Mouse (Mus musculus) stomach, postnatal 0 days (tissue): Measurements from ENCODE around the gene Mgarp. TPM values are rescaled to one million over a fixed set of nuclear protein-coding genes. Genes with fewer than 3 reads are reported as not detected.
"Not testable (repeated sequence)": the region's sequence is repeated elsewhere in the genome, so short reads cannot be mapped to it uniquely, and the experiment has no call there.

ENCODE experiments used
- ATAC-seq: fragments of 200-750 bp; cut with Nextera tagmentation; 2 replicates; pipeline ENCODE4 v1.8.0; 2017; ENCODE audit not compliant: low FRiP score, low TSS enrichment
- DNase-seq: peaks from one replicate; pipeline ENCODE4 v3.0.0-alpha.2; 2016; ENCODE audit warnings: low spot score
- H3K27ac ChIP-seq: fragments of 300-500 bp; sonication (generic); replicated peaks from 2 replicates; pipeline ENCODE4 v1.5.1; 2014; ENCODE audit warnings: mild to moderate bottlenecking, control low read depth
- H3K27me3 ChIP-seq: fragments of 300-500 bp; sonication (generic); 2 replicates; pipeline ENCODE4 v1.6.1; 2014; ENCODE audit warnings: low read length; ENCODE audit not compliant: control insufficient read depth, insufficient read depth
- H3K36me3 ChIP-seq: fragments of 300-500 bp; sonication (generic); 2 replicates; pipeline ENCODE4 v1.6.1; 2014; ENCODE audit warnings: low read length, mixed read lengths; ENCODE audit not compliant: control insufficient read depth, insufficient read depth
- H3K4me1 ChIP-seq: fragments of 300-500 bp; sonication (generic); replicated peaks from 2 replicates; pipeline ENCODE4 v1.6.1; 2014; ENCODE audit warnings: antibody characterized with exemption; ENCODE audit not compliant: control insufficient read depth, insufficient read depth
- H3K4me2 ChIP-seq: fragments of 300-500 bp; sonication (generic); replicated peaks from 2 replicates; pipeline ENCODE4 v1.6.1; 2014; ENCODE audit warnings: low read depth, mild to moderate bottlenecking, control low read depth, moderate library complexity
- H3K4me3 ChIP-seq: fragments of 300-500 bp; sonication (generic); 2 replicates; pipeline ENCODE4 v1.5.1; 2014; ENCODE audit warnings: low read depth, low read length, control low read depth
- H3K9ac ChIP-seq: fragments of 300-500 bp; sonication (generic); 2 replicates; pipeline ENCODE4 v1.6.1; 2014; ENCODE audit warnings: mild to moderate bottlenecking, low read length, control low read depth, mixed read lengths
- H3K9me3 ChIP-seq: fragments of 300-500 bp; sonication (generic); 2 replicates; pipeline ENCODE4 v1.6.1; 2016; ENCODE audit warnings: low read length; ENCODE audit not compliant: control insufficient read depth
- CTCF ChIP-seq: IDR thresholded peaks from 2 replicates; pipeline ENCODE4 v1.5.1; 2016; ENCODE audit warnings: antibody characterized with exemption, low read depth, mild to moderate bottlenecking, moderate library complexity
- EP300 ChIP-seq: optimal IDR thresholded peaks from 2 replicates; pipeline ENCODE3; 2016; ENCODE audit warnings: antibody characterized with exemption
- WGBS: fragments of 180-500 bp; shearing (Covaris S2); extraction: QIAGEN DNeasy Blood & Tissue Kit; methylation state at CpG from one replicate; pipeline ENCODE4 v1.1.7; 2014; 5-methylcytosine and 5-hydroxymethylcytosine counted together
- polyA plus RNA-seq: library from polyadenylated mRNA; unstranded; fragments of >200 nt; fragmentation: Nextera tagmentation; extraction: Ambion mirVana; gene quantifications from 2 replicates; pipeline ENCODE4 v1.2.1, GENCODE M21; 2015

The Mgarp gene
- polyA plus RNA-seq, 1 experiment from 2014 or later: 0.73 TPM

DNA sequence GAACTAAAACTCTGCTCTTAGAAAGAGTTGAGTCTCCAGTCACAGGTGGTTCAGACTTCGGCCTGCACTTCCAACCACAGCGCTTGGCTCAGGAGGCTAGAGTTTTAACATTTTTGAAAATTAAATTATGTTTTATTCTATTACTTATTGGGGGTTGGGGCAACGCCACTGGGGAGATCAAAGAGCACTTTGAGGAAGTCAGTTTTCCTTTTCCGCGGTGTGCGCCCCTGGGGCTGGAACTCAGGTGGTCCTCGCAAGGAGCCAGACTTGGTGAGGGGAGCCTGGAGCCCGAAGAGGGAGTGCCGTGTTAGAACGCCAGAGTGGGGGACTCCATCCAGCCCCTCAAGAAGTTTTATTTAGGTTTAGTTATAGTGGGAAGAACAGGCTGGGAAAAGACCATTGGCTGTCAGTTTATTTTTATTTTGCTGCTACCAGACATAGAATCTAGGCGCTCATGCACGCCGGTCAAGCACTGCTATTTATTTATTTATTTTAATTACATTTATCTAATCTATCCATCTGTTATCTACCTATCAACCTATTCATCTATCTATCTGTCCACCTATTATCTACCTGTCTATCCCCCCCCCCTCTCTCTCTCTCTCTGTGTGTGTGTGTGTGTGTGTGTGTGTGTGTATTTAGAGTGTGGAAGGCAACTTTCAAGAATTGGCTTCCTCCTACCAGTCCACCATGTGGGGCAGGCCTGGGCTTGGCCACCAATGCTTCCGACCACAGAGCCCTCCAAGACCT, 36.8 kb downstream of the Mgarp start:
- Histone ChIP-seq H3K4me2 (peak overlapping the region; percentile 85), H3K9me3 (no peaks in the 10 kb centered on the region), H3K27ac (no peak overlapping the region), H3K4me1 (peaks cover 3% of the 10 kb centered on the region; the same call in 1 of the 2 replicates), H3K27me3 (no peaks in the 10 kb centered on the region), H3K9ac (no peak overlapping the region), H3K36me3 (no peaks in the 10 kb centered on the region), H3K4me3 (0 out of 2 replicates have a peak overlapping the region, but pooled peaks have one; percentile 61)
- no peak for TF ChIP-seq EP300
- no peak for TF ChIP-seq CTCF
- no peak for DNase-seq
- WGBS: 53% methylated on average over 14 of the region's 14 CpGs
- ATAC-seq: no peak

DNA sequence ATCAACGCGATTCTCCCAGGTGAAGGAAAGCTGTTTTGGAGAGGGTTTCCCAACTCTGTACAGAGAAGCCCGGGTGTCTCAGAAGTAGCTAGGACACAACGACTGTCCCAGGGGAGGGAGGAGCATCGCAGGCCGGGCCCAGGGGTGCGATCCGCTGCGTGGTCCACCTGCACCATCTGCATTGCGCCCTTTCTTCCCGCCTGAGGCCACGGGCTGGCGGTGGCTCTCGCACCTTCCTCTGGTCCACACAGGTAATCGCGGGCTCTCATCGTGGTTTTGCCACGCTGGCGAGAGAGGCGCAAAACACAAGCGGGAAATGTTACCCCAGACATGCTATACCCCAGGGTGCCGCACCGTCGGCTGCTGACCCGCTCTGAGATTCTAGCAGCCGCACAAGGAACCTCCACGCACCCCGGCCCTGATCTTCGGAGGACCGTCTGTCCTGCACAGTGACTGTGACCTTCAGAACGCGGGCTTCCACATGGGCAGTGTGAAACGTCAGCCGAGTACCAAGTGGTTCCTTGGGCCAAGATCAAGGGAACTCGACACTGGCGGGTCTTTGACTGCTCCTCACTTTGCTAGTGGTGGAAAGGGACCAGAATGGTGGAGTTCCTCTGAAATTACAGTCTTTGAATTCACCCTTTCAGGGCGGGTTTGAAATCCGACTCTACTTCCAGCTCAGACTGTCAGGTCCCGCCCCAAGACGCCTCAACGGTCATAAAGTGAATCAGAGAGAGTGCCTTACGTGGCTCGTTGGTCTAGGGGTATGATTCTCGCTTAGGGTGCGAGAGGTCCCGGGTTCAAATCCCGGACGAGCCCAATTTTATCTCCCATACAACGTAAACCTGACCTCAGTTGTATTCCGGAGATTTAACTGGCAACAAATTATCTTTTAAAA, 37.6 kb downstream of the Mgarp start:
- ATAC-seq (peak; percentile 81), DNase-seq (peak; percentile 74)
- TF ChIP-seq EP300 (no peak), CTCF (no peak)
- H3K36me3 ChIP-seq: no peaks in the 10 kb centered on the region
- 2% methylated on average over 50 of the region's 50 CpGs for WGBS
- no peaks in the 10 kb centered on the region for H3K9me3 ChIP-seq
- peak overlapping the region; percentile 69 for H3K27ac ChIP-seq
- no peaks in the 10 kb centered on the region; the same call in 1 of the 2 replicates for H3K4me1 ChIP-seq
- peak overlapping the region; percentile 61 for H3K4me3 ChIP-seq
- peak overlapping the region; percentile 85 for H3K4me2 ChIP-seq
- H3K27me3 ChIP-seq: no peaks in the 10 kb centered on the region
- H3K9ac ChIP-seq: peak overlapping the region; percentile 65

GRCm38 (mm10) chr3:51358181-51358580, 38.4 kb downstream of the Mgarp start:
- peak overlapping the region; percentile 61 for H3K4me3 ChIP-seq
- H3K9me3 ChIP-seq: no peaks in the 10 kb centered on the region
- peak; percentile 71 for ATAC-seq
- H3K36me3 ChIP-seq: no peaks in the 10 kb centered on the region
- H3K4me2 ChIP-seq: peak overlapping the region; percentile 85
- 4% methylated on average over 15 of the region's 15 CpGs for WGBS
- no peak overlapping the region for H3K27ac ChIP-seq
- no peak overlapping the region for H3K9ac ChIP-seq
- no peaks in the 10 kb centered on the region; the same call in 1 of the 2 replicates for H3K4me1 ChIP-seq
- peak; percentile 72 for DNase-seq
- TF ChIP-seq CTCF (no peak), EP300 (no peak)
- no peaks in the 10 kb centered on the region for H3K27me3 ChIP-seq

- no peaks in the 10 kb centered on the region for H3K9me3 ChIP-seq
- 23% methylated on average over 14 of the region's 14 CpGs for WGBS
Observed at GRCm38 (mm10) chr3:51357624-51358023, 38.9 kb downstream of the Mgarp start.

DNA sequence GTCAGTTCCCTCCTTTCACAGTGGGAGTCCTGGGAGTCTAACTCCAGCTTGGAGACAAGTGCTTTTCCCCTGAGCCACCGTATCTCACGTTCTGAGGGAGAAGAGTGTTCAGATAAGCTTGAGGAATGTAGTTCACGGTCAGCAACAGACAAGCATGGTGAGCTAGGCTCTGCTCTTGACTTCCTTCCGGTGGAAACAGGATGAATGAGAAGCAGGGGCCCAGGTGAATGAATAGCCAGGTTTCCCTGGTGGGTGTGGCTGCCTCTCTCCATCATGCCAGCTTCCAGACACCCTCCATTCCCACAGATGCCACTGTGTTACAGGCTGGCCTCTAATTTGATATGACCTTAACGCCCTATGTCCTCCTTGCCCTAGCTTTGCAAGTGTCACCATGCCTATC, 39.5 kb downstream of the Mgarp start:
- Histone ChIP-seq H3K4me3 (no peak overlapping the region), H3K9me3 (no peaks in the 10 kb centered on the region), H3K9ac (no peak overlapping the region), H3K36me3 (no peaks in the 10 kb centered on the region), H3K4me2 (no peak overlapping the region), H3K4me1 (no peaks in the 10 kb centered on the region; the same call in 1 of the 2 replicates), H3K27me3 (no peaks in the 10 kb centered on the region), H3K27ac (no peak overlapping the region)
- no peak for ATAC-seq
- no peak for DNase-seq
- TF ChIP-seq CTCF (no peak), EP300 (no peak)
- 39% methylated on average over 5 of the region's 5 CpGs for WGBS

More at GRCm38 (mm10) chr3:51357624-51358023, 38.9 kb downstream of the Mgarp start:
- TF ChIP-seq EP300: no peak
- no peak for TF ChIP-seq CTCF
- no peaks in the 10 kb centered on the region; the same call in 1 of the 2 replicates for H3K4me1 ChIP-seq
- no peak overlapping the region for H3K9ac ChIP-seq
- no peak overlapping the region for H3K27ac ChIP-seq
- ATAC-seq (no peak), DNase-seq (no peak)
- no peaks in the 10 kb centered on the region for H3K36me3 ChIP-seq
- no peaks in the 10 kb centered on the region for H3K27me3 ChIP-seq
- H3K4me3 ChIP-seq: peak overlapping the region; percentile 61; the same call in 1 of the 2 replicates
- H3K4me2 ChIP-seq: peak overlapping the region; percentile 85

DNA sequence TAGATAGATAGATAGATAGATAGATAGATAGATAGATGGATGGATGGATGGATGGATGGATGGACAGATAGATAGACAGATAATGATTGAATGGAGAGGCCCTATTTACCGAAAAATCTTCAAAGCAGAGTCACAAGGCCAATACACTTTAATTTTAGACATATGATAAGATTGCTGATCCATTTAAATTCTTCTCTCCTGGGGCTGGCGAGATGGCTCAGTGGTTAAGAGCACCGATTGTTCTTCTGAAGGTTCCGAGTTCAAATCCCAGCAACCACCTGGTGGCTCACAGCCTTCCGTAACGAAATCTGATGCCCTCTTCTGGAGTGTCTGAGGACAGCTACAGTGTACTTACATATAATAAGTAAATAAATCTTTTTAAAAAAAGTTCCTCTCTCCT, 41.6 kb downstream of the Mgarp start:
- not testable (repeated sequence) for H3K27me3 ChIP-seq, H3K4me2 ChIP-seq, H3K4me1 ChIP-seq, H3K27ac ChIP-seq, DNase-seq, H3K4me3 ChIP-seq, ATAC-seq, H3K9me3 ChIP-seq, H3K36me3 ChIP-seq, H3K9ac ChIP-seq
- 86% methylated on average over 6 of the region's 6 CpGs for WGBS
